Mouse (Mus musculus) stomach, embryonic 15.5 days (tissue): Measurements from ENCODE around the gene Slc6a19. TPM values are rescaled to one million over a fixed set of nuclear protein-coding genes. Genes with fewer than 3 reads are reported as not detected.
"Not testable (repeated sequence)": the region's sequence is repeated elsewhere in the genome, so short reads cannot be mapped to it uniquely, and the experiment has no call there.

ENCODE experiments used
- ATAC-seq: fragments of 200-750 bp; cut with Nextera tagmentation; 2 replicates; pipeline ENCODE4 v1.8.0; 2017; ENCODE audit warnings: low read depth, moderate number of reproducible peaks, moderate TSS enrichment; ENCODE audit not compliant: insufficient read depth, low FRiP score
- H3K27ac ChIP-seq: fragments of 300-500 bp; sonication (generic); 2 replicates; pipeline ENCODE4 v1.5.1; 2015; ENCODE audit warnings: mild to moderate bottlenecking, inconsistent platforms
- H3K27me3 ChIP-seq: fragments of 300-500 bp; sonication (generic); replicated peaks from 2 replicates; pipeline ENCODE4 v1.6.1; 2015; ENCODE audit warnings: inconsistent platforms
- H3K36me3 ChIP-seq: fragments of 300-500 bp; sonication (generic); 2 replicates; pipeline ENCODE4 v1.6.1; 2015; ENCODE audit warnings: inconsistent platforms
- H3K4me1 ChIP-seq: fragments of 300-500 bp; sonication (generic); 2 replicates; pipeline ENCODE4 v1.6.1; 2015; ENCODE audit warnings: inconsistent platforms
- H3K4me2 ChIP-seq: fragments of 300-500 bp; sonication (generic); 2 replicates; pipeline ENCODE4 v1.6.1; 2015; ENCODE audit warnings: mild to moderate bottlenecking, inconsistent platforms
- H3K4me3 ChIP-seq: fragments of 300-500 bp; sonication (generic); replicated peaks from 2 replicates; pipeline ENCODE4 v1.5.1; 2015; ENCODE audit warnings: inconsistent platforms
- H3K9ac ChIP-seq: fragments of 300-500 bp; sonication (generic); 2 replicates; pipeline ENCODE4 v1.6.1; 2015; ENCODE audit warnings: inconsistent platforms
- H3K9me3 ChIP-seq: fragments of 300-500 bp; sonication (generic); 2 replicates; pipeline ENCODE4 v1.6.1; 2016; ENCODE audit warnings: inconsistent platforms
- WGBS: fragments of 180-500 bp; shearing (Covaris S2); methylation state at CpG from one replicate; pipeline ENCODE4 v1.1.7; 2015; 5-methylcytosine and 5-hydroxymethylcytosine counted together
- polyA plus RNA-seq: library from polyadenylated mRNA; unstranded; fragments of >200 nt; fragmentation: Nextera tagmentation; extraction: Ambion mirVana; gene quantifications from 2 replicates; pipeline ENCODE4 v1.2.1, GENCODE M21; 2015

The Slc6a19 gene
- polyA plus RNA-seq, 1 experiment from 2014 or later = 1.9 TPM

DNA sequence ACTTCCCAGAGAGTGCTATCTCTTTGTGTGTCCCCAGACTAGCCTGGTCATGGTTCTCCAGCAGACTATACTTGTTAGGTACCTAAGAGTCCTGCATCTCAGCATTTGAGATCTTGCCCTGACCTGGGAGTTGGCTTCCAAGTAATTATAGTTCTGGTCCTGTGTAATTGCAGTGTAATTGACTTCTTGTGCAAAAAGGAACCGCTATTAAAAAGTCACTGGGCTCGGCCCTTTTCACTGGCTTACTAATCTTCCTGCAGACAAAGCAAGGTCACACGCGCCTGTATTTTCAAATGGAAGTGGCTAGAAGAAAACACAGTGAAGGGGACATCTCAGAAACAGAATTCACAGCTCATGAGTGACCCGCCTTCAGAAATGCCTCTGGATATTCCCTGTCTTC is 7.1 kb upstream of the Slc6a19 start:
- WGBS = 86% methylated on average over 5 of the region's 5 CpGs

DNA sequence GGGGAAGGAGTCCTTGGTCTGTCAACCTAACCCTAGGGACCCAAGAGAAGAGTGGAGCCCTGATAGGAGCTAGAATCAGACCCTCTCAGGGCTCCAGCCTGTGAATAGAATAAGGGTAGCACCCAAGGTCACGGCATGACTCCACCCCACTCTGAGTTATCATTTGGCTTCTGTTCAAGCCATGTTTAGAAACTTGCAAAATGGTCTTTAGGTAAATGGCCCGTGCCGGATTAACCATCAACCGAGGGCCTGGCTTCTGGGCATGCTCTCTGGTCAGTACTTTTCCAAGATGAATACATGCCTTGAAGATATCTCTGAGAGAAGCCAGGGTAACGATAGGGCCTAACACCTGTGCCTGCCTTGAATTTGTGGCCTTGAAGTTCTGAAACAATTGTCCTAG is 6.6 kb upstream of the Slc6a19 start:
- ATAC-seq = no peak
- H3K9ac ChIP-seq = no peak overlapping the region
- no peaks in the 10 kb centered on the region for H3K36me3 ChIP-seq

More for the DNA sequence above, 7.1 kb upstream of the Slc6a19 start:
- Histone ChIP-seq H3K9me3 (no peaks in the 10 kb centered on the region), H3K9ac (no peak overlapping the region), H3K27ac (no peak overlapping the region), H3K27me3 (no peaks in the 10 kb centered on the region), H3K36me3 (no peaks in the 10 kb centered on the region), H3K4me3 (no peak overlapping the region), H3K4me2 (no peak overlapping the region), H3K4me1 (no peaks in the 10 kb centered on the region)
- no peak for ATAC-seq

GRCm38 (mm10) chr13:73709491-73709890 is 4.8 kb upstream of the Slc6a19 start:
- Histone ChIP-seq H3K27me3 (no peaks in the 10 kb centered on the region), H3K36me3 (no peaks in the 10 kb centered on the region), H3K4me2 (no peak overlapping the region), H3K4me1 (no peaks in the 10 kb centered on the region), H3K9ac (no peak overlapping the region), H3K4me3 (no peak overlapping the region), H3K9me3 (no peaks in the 10 kb centered on the region), H3K27ac (no peak overlapping the region)
- no peak for ATAC-seq
- 40% methylated on average over 6 of the region's 6 CpGs for WGBS

More for the DNA sequence above, 6.6 kb upstream of the Slc6a19 start:
- Histone ChIP-seq H3K4me3 (no peak overlapping the region), H3K27me3 (no peaks in the 10 kb centered on the region), H3K9me3 (no peaks in the 10 kb centered on the region), H3K27ac (no peak overlapping the region), H3K4me1 (no peaks in the 10 kb centered on the region), H3K4me2 (no peak overlapping the region)
- 82% methylated on average over 5 of the region's 5 CpGs for WGBS

- not testable (repeated sequence) for H3K4me2 ChIP-seq, ATAC-seq, H3K4me1 ChIP-seq, H3K27ac ChIP-seq, H3K36me3 ChIP-seq, H3K27me3 ChIP-seq, H3K9ac ChIP-seq, H3K9me3 ChIP-seq, H3K4me3 ChIP-seq
- 46% methylated on average over 4 of the region's 4 CpGs for WGBS
Measured at GRCm38 (mm10) chr13:73703486-73703885, 1.2 kb downstream of the Slc6a19 start.

GRCm38 (mm10) chr13:73702776-73703175 is 1.9 kb downstream of the Slc6a19 start:
- H3K4me1 ChIP-seq = no peaks in the 10 kb centered on the region
- no peak overlapping the region for H3K4me3 ChIP-seq
- no peaks in the 10 kb centered on the region for H3K36me3 ChIP-seq
- no peak overlapping the region for H3K9ac ChIP-seq
- H3K27ac ChIP-seq = no peak overlapping the region
- peak; percentile 6; the same call in 1 of the 2 replicates for ATAC-seq
- no peaks in the 10 kb centered on the region for H3K9me3 ChIP-seq
- WGBS = 73% methylated on average over 4 of the region's 4 CpGs
- H3K27me3 ChIP-seq = no peaks in the 10 kb centered on the region
- H3K4me2 ChIP-seq = no peak overlapping the region

DNA sequence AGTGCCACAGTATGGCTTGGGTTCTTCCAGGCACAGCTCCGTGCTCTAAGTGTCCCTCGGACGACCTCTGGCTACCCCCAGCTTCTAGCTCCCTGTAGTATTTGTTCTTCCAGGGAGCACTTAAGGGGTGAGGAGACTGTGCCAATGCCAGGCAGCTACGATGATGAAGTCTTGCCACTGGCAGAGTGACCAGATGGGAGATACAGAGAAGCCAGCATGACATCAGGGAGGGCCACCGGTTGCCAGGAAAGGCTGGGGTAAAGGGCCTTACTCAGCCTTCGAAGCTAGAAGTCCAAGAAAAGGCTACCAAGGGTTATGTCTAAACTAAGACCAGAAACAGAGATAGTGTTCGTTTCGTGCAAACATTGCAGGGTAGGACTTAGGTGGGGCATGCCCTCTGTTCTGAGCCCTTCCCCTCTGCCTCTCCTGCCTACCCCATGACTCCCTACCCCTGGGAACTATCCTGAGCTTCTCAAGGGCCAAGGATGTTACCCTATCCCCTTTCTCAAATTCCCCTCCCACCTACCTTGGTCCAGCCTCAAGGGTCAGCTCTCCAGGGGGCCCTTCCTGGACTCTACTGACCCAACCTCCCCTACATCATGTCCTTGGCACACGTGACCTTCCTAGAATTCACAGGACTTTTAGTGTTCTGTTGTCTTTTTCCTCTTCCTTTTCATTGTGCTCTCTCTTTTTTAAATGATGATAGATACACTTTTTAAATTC is 3.3 kb downstream of the Slc6a19 start:
- no peak overlapping the region for H3K4me2 ChIP-seq

DNA sequence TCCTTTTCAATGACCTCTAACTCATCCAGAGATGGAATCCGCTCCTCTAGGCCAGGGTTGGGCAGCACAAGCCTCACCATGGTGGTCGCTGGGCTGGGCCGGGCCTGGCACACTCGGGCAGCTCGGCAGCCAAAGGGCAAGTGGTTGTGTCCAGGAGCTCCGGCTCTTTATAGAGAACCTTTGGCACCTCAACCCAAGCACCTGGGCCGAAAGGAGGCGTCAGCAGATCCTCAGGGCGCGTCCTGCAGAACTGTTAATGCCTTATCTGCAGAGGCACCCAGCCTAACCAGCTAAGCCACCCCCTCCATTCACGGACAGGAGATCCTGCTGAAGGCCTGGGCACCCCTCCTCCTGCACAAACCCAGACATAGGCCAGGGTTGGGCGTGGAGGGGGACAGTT is 4.1 kb downstream of the Slc6a19 start:
- 80% methylated on average over 12 of the region's 12 CpGs for WGBS
- Histone ChIP-seq H3K36me3 (no peaks in the 10 kb centered on the region), H3K27me3 (no peaks in the 10 kb centered on the region), H3K27ac (no peak overlapping the region), H3K4me3 (no peak overlapping the region), H3K9ac (no peak overlapping the region), H3K4me2 (no peak overlapping the region), H3K4me1 (no peaks in the 10 kb centered on the region), H3K9me3 (no peaks in the 10 kb centered on the region)
- ATAC-seq = no peak

More for the DNA sequence above, 3.3 kb downstream of the Slc6a19 start:
- no peaks in the 10 kb centered on the region for H3K27me3 ChIP-seq
- 69% methylated on average over 9 of the region's 9 CpGs for WGBS
- no peak overlapping the region for H3K9ac ChIP-seq
- no peak overlapping the region for H3K27ac ChIP-seq
- no peaks in the 10 kb centered on the region for H3K4me1 ChIP-seq
- no peak overlapping the region for H3K4me3 ChIP-seq
- no peaks in the 10 kb centered on the region for H3K36me3 ChIP-seq
- H3K9me3 ChIP-seq = no peaks in the 10 kb centered on the region
- ATAC-seq = no peak

GRCm38 (mm10) chr13:73699714-73700113 is 5.0 kb downstream of the Slc6a19 start:
- Histone ChIP-seq H3K27me3 (no peaks in the 10 kb centered on the region), H3K36me3 (no peaks in the 10 kb centered on the region), H3K4me2 (no peak overlapping the region), H3K4me1 (no peaks in the 10 kb centered on the region), H3K27ac (no peak overlapping the region), H3K9me3 (no peaks in the 10 kb centered on the region), H3K9ac (no peak overlapping the region), H3K4me3 (no peak overlapping the region)
- no peak for ATAC-seq
- WGBS = 85% methylated on average over 6 of the region's 6 CpGs

- Histone ChIP-seq H3K27ac (no peak overlapping the region), H3K27me3 (no peaks in the 10 kb centered on the region), H3K4me2 (no peak overlapping the region), H3K4me1 (no peaks in the 10 kb centered on the region), H3K9ac (no peak overlapping the region), H3K4me3 (no peak overlapping the region), H3K9me3 (no peaks in the 10 kb centered on the region), H3K36me3 (no peaks in the 10 kb centered on the region)
- ATAC-seq = no peak
- 49% methylated on average over 3 of the region's 3 CpGs for WGBS
Measured at GRCm38 (mm10) chr13:73696529-73696928, 8.1 kb downstream of the Slc6a19 start.

- H3K4me3 ChIP-seq = no peak overlapping the region
- 77% methylated on average over 1 of the region's 1 CpGs for WGBS
- no peaks in the 10 kb centered on the region for H3K36me3 ChIP-seq
- H3K4me2 ChIP-seq = no peak overlapping the region
- H3K9ac ChIP-seq = no peak overlapping the region
- H3K4me1 ChIP-seq = no peaks in the 10 kb centered on the region
- no peaks in the 10 kb centered on the region for H3K27me3 ChIP-seq
- H3K27ac ChIP-seq = no peak overlapping the region
- ATAC-seq = no peak
- H3K9me3 ChIP-seq = no peaks in the 10 kb centered on the region
Measured at GRCm38 (mm10) chr13:73694972-73695371, 9.7 kb downstream of the Slc6a19 start.

DNA sequence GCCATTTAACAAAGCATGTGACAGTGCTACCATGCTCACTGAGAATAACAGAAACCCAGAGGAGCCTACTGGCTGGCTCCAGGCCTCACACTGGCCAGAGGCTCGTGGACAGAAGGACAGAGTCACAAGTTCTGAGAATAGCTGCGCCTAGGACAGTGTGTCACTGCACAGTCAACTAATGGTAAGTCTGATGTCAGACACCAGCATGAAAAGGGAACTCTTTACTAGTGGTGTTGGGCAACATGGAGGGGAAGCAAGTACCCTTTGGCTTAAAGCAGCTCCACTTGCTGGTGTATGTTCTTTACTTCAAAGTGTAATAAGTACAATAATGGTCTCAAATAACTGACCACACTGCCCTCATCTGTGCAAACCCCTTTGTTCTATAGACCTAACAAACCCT is 11.3 kb downstream of the Slc6a19 start:
- no peaks in the 10 kb centered on the region for H3K9me3 ChIP-seq
- H3K36me3 ChIP-seq = no peaks in the 10 kb centered on the region
- no peak for ATAC-seq
- no peak overlapping the region for H3K4me3 ChIP-seq
- H3K4me2 ChIP-seq = no peak overlapping the region
- no peaks in the 10 kb centered on the region for H3K27me3 ChIP-seq
- 63% methylated on average over 2 of the region's 2 CpGs for WGBS
- no peak overlapping the region for H3K27ac ChIP-seq
- no peaks in the 10 kb centered on the region for H3K4me1 ChIP-seq
- no peak overlapping the region for H3K9ac ChIP-seq

DNA sequence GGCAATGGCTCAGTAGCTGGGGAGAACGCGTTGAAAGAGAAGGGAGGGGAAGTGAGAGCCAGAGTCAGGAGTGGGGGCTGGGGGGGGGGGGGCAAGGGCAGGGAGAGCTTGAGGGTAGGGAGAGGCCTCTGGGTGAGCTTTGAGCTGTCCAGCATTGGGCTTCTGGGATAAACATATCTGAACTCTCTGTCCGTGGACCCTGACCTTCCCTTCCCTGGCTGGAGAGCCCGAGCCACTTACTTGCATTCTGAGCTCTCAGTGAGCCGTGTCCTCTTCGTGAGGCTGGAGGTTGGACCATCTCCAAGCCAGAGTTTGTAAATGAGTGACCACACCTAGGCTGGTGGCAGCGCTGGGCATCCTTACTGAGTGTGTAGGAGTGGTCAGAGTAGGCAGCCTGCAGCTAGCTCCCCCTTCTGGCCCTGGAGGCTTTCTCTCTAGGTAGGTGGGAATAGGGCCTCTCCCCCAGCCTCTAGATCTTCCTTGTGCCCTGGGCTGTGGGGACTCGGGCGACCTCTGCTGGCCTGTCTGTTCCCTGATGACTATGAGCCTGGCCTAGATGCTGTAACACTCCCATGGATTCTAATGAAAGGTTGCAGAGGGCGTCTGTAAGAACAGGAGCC is 12.3 kb downstream of the Slc6a19 start:
- no peak overlapping the region for H3K27ac ChIP-seq
- H3K4me1 ChIP-seq = no peaks in the 10 kb centered on the region
- H3K9me3 ChIP-seq = no peaks in the 10 kb centered on the region
- no peaks in the 10 kb centered on the region for H3K27me3 ChIP-seq
- 29% methylated on average over 10 of the region's 10 CpGs for WGBS
- ATAC-seq = peak; percentile 87
- no peak overlapping the region for H3K4me2 ChIP-seq
- no peaks in the 10 kb centered on the region for H3K36me3 ChIP-seq
- H3K4me3 ChIP-seq = no peak overlapping the region
- no peak overlapping the region for H3K9ac ChIP-seq
